Mouse (Mus musculus): ENCODE results near the gene Gm16429. TPM values are rescaled to one million over a fixed set of nuclear protein-coding genes. Genes with fewer than 3 reads are reported as not detected.
"Not testable (repeated sequence)": the region's sequence is repeated elsewhere in the genome, so short reads cannot be mapped to it uniquely, and the experiment has no call there.

Gm16429 gene
- not detected for total RNA-seq (2021)

DNA sequence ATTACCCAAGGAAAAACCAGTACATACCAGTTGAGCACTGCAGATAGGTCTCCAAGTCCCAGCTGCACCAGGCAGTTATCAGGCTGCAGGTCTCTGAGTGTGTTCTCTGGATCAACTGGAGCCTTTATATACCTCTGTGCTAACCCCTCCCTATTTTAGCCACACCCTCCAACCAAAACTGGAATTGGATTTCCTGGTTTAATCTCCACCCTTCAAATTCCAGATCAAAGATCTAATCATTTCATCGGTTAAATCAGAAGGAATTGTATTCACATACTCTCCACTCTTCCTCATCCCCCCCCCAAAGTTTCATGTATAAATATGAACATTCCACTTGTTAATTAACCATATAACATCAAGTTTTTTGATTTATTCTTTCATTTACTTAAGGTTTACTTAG lies at the start of gene Gm16429:
Gm16429 (minus strand) TSS at position 101 of the 400 bp plus-strand sequence.
- intact Hi-C loops (cut with DNase I); DNase-seq: not testable (repeated sequence)

Other genes starting within 250 kb of the Gm16429 start
- gene Gm7792, start 85.3 kb downstream of the Gm16429 start, total RNA-seq (2021) = not detected
- not detected for gene BC061212, start 141.5 kb upstream of the Gm16429 start, total RNA-seq (2021)
- gene Gm6351, start 147.3 kb upstream of the Gm16429 start, total RNA-seq (2021) = not detected